8 mouse cellular contexts compared by ENCODE assay signal in genomic region chrX:71425746-71426519, GRCm38 (mm10).
DNase-seq lines count a peak whose midpoint lies in the region; ATAC-seq and TF ChIP-seq lines count a peak whose summit lies in the region.

No protein-coding gene starts in this region.

- peak; percentile 95 for ATAC-seq in megakaryocyte progenitor cell, adult 5-6 weeks (replicated peaks; ENCODE audit: poor library complexity)

- intact Hi-C loops in left cerebral cortex, adult 2 months (cut with DNase I): loop anchor here (1.0 to 10.0 kb wide), 3 partner anchors 175 to 519 kb away; no protein-coding TSS in a partner anchor

- H3K4me3 ChIP-seq in left cerebral cortex, adult 2 months: no peak overlapping the region

- DNase-seq in WW6 (ENCODE audit: low read depth, low spot score): peak; percentile 13
- DNase-seq in cerebellum, postnatal 10 days: peak; percentile 91 to 94
- DNase-seq in frontal cortex, postnatal 25 days (ENCODE audit: low spot score in 2 of 2): peak; percentile 77 to 78
- peak; percentile 77 for DNase-seq in induced T-regulatory cell, adult 2 months (ENCODE audit: low read depth)
- DNase-seq in left cerebral cortex, adult 2 months (ENCODE audit: extremely low spot score in 1 of 2, low spot score in 2 of 2): peak; percentile 72 to 80
- peak; percentile 59 to 70 for DNase-seq in right cerebral cortex, postnatal 36 days (ENCODE audit: low spot score in 2 of 2)
- DNase-seq in urinary bladder, postnatal 36 days (ENCODE audit: low spot score in 2 of 2): peak; percentile 60 to 76

- peak; percentile 69 for TF ChIP-seq CTCF in left cerebral cortex, adult 2 months (IDR thresholded peaks at IDR 0.05)

- no peak overlapping the region for H3K27ac ChIP-seq in left cerebral cortex, adult 2 months

Comparison
In these comparisons a context has a peak if more than half of its experiments do, and no peak if none do; other contexts are left out.
1. DNase-seq: peak in every context shown above with its lines; median percentile 92 in cerebellum, postnatal 10 days; 78 in frontal cortex, postnatal 25 days; 77 in induced T-regulatory cell, adult 2 months; 76 in left cerebral cortex, adult 2 months; 68 in urinary bladder, postnatal 36 days; 64 in right cerebral cortex, postnatal 36 days; 13 in WW6.